Mouse (Mus musculus): ENCODE data around the gene Rela.

The Rela gene

GRCm38 (mm10) chr19:5636036-5636570 lies 1.2 kb upstream of the Rela start:
- DNase-seq (ENCODE audit: low spot score): no peak

- DNase-seq (ENCODE audit: low spot score): no peak
Observed at GRCm38 (mm10) chr19:5636571-5637041, 677 bp upstream of the Rela start.

- DNase-seq (ENCODE audit: low spot score): no peak
Observed at GRCm38 (mm10) chr19:5638416-5639005, 1.2 kb downstream of the Rela start.

GRCm38 (mm10) chr19:5640339-5640738 lies 3.1 kb downstream of the Rela start:
- DNase-seq (ENCODE audit: low spot score): no peak

- no peak for DNase-seq (ENCODE audit: low spot score)
Observed at GRCm38 (mm10) chr19:5641021-5641420, 3.7 kb downstream of the Rela start.

- no peak for DNase-seq (ENCODE audit: low spot score)
Observed at GRCm38 (mm10) chr19:5641641-5642040, 4.4 kb downstream of the Rela start.

- DNase-seq (ENCODE audit: low spot score): no peak
Observed at GRCm38 (mm10) chr19:5645280-5645679, 8.0 kb downstream of the Rela start.

- DNase-seq (ENCODE audit: low spot score): no peak
Observed at GRCm38 (mm10) chr19:5646731-5647330, 9.5 kb downstream of the Rela start.

- DNase-seq (ENCODE audit: low spot score): no peak
Observed at GRCm38 (mm10) chr19:5647791-5648190, 10.5 kb downstream of the Rela start.

GRCm38 (mm10) chr19:5648401-5649297 lies 11.4 kb downstream of the Rela start:
- DNase-seq (ENCODE audit: low spot score): peak; percentile 69

- no peak for DNase-seq (ENCODE audit: low spot score)
Observed at GRCm38 (mm10) chr19:5649298-5649741, 12.0 kb downstream of the Rela start.

GRCm38 (mm10) chr19:5651502-5652274 lies 14.4 kb downstream of the Rela start:
- no peak for DNase-seq (ENCODE audit: low spot score)

GRCm38 (mm10) chr19:5652570-5652969 lies 15.3 kb downstream of the Rela start:
- no peak for DNase-seq (ENCODE audit: low spot score)

- DNase-seq (ENCODE audit: low spot score): no peak
Observed at GRCm38 (mm10) chr19:5653969-5654719, 16.9 kb downstream of the Rela start.

GRCm38 (mm10) chr19:5654720-5655298 lies 17.5 kb downstream of the Rela start:
- DNase-seq (ENCODE audit: low spot score): no peak

- no peak for DNase-seq (ENCODE audit: low spot score)
Observed at GRCm38 (mm10) chr19:5660942-5661751, 23.9 kb downstream of the Rela start.

- no peak for DNase-seq (ENCODE audit: low spot score)
Observed at GRCm38 (mm10) chr19:5662310-5662709, 25.0 kb downstream of the Rela start.

- DNase-seq (ENCODE audit: low spot score): peak; percentile 95
Observed at GRCm38 (mm10) chr19:5662981-5663913, 26.0 kb downstream of the Rela start, which contains the start of gene Sipa1. Gene Sipa1 (minus strand): TSS chr19:5663707.
